Mouse (Mus musculus) left cerebral cortex, adult 2 months (tissue): Measurements from ENCODE around the gene Atf6. TPM values are rescaled to one million over a fixed set of nuclear protein-coding genes. Genes with fewer than 3 reads are reported as not detected.
A peak's percentile ranks its signal among the peaks of the same experiment; 100 is the strongest.

Experiments used
- DNase-seq, 2 experiments: peaks; one replicate each; pipeline ENCODE4 v3.0.0; 2021 to 2022; ENCODE audit warnings: low spot score in 2 of 2, mixed read lengths in 1 of 2; ENCODE audit errors: extremely low spot score in 1 of 2
- H3K27ac ChIP-seq: fragments of 200-600 bp; 2 replicates; pipeline ENCODE4 v1.8.1; 2022
- H3K4me3 ChIP-seq: fragments of 200-600 bp; 2 replicates; pipeline ENCODE4 v1.8.1; 2022
- CTCF ChIP-seq: fragments of 200-600 bp; IDR thresholded peaks from 2 replicates; pipeline ENCODE4 v1.8.1; 2022; ENCODE audit warnings: antibody characterized with exemption, mild to moderate bottlenecking, moderate library complexity
- intact Hi-C: fragments of 180-260 bp; cut with DNase I; formaldehyde crosslinking; loops from one replicate; pipeline ENCODE4 v1.15.1; 2025
- total RNA-seq, 2 experiments: library from RNA; stranded (reverse); gene quantifications; 2 replicates each; pipeline ENCODE4 v1.2.3; 2021

Gene Atf6
- total RNA-seq, 2 experiments from 2014 or later: 52.7 to 59.5 TPM

GRCm38 (mm10) chr1:170898413-170899075 is 31.0 kb upstream of the Atf6 start:
- intact Hi-C loops: loop anchor here (5.0 kb wide), 1 partner anchor 204 kb away; no protein-coding TSS in a partner anchor
- DNase-seq: no peak
- no peak overlapping the region for H3K27ac ChIP-seq
- H3K4me3 ChIP-seq: no peak overlapping the region
- TF ChIP-seq CTCF: no peak

- intact Hi-C loops: loop anchor here (5.0 kb wide), 1 partner anchor 206 kb away; no protein-coding TSS in a partner anchor
- no peak for TF ChIP-seq CTCF
- DNase-seq: no peak
- Histone ChIP-seq H3K4me3 (no peak overlapping the region), H3K27ac (no peak overlapping the region)
These were observed 29.2 kb upstream of the Atf6 start for GRCm38 (mm10) chr1:170896651-170897281.

GRCm38 (mm10) chr1:170894603-170895602 is 27.3 kb upstream of the Atf6 start:
- intact Hi-C loops: loop anchor here (5.0 kb wide), 1 partner anchor 207 kb away; no protein-coding TSS in a partner anchor
- DNase-seq: no peak
- peak; percentile 82 for TF ChIP-seq CTCF

GRCm38 (mm10) chr1:170892279-170892678 is 24.7 kb upstream of the Atf6 start:
- no peak overlapping the region for H3K27ac ChIP-seq
- no peak overlapping the region for H3K4me3 ChIP-seq
- intact Hi-C loops: no loop called here
- no peak for TF ChIP-seq CTCF
- DNase-seq: no peak

More at GRCm38 (mm10) chr1:170894603-170895602, 27.3 kb upstream of the Atf6 start:
- no peak overlapping the region for H3K27ac ChIP-seq
- no peak overlapping the region for H3K4me3 ChIP-seq

- DNase-seq: no peak
- Histone ChIP-seq H3K4me3 (no peak overlapping the region), H3K27ac (no peak overlapping the region)
- no peak for TF ChIP-seq CTCF
- intact Hi-C loops: no loop called here
These were observed 24.1 kb upstream of the Atf6 start for GRCm38 (mm10) chr1:170891646-170892045.

GRCm38 (mm10) chr1:170889310-170889709 is 21.7 kb upstream of the Atf6 start:
- DNase-seq: no peak
- no peak overlapping the region for H3K4me3 ChIP-seq
- intact Hi-C loops: no loop called here
- no peak overlapping the region for H3K27ac ChIP-seq
- no peak for TF ChIP-seq CTCF

- DNase-seq: no peak
- Histone ChIP-seq H3K4me3 (no peak overlapping the region), H3K27ac (no peak overlapping the region)
- intact Hi-C loops: no loop called here
- TF ChIP-seq CTCF: no peak
These were observed 18.5 kb upstream of the Atf6 start for GRCm38 (mm10) chr1:170886044-170886458.

GRCm38 (mm10) chr1:170884978-170885561 is 17.5 kb upstream of the Atf6 start, which contains the start of the genes Gm26620 and Dusp12:
Gm26620 (plus strand) TSS chr1:170885065.
Dusp12 (minus strand) TSS chr1:170885540.
- Histone ChIP-seq H3K4me3 (peak within 1 kb of the TSS; percentile 98), H3K27ac (peak within 1 kb of the TSS; percentile 85)
- TF ChIP-seq CTCF: peak; percentile 74
- DNase-seq: peak; percentile 84 to 86
- intact Hi-C loops: no loop called here

- TF ChIP-seq CTCF: no peak
- Histone ChIP-seq H3K27ac (no peak overlapping the region), H3K4me3 (peak overlapping the region; percentile 98)
- intact Hi-C loops: no loop called here
- no peak for DNase-seq
These were observed 16.8 kb upstream of the Atf6 start for GRCm38 (mm10) chr1:170884390-170884789.

GRCm38 (mm10) chr1:170882915-170883485 is 15.4 kb upstream of the Atf6 start:
- Histone ChIP-seq H3K27ac (no peak overlapping the region), H3K4me3 (no peak overlapping the region)
- intact Hi-C loops: no loop called here
- no peak for DNase-seq
- no peak for TF ChIP-seq CTCF

- intact Hi-C loops: no loop called here
- DNase-seq: no peak
- Histone ChIP-seq H3K27ac (no peak overlapping the region), H3K4me3 (no peak overlapping the region)
- no peak for TF ChIP-seq CTCF
These were observed 9.3 kb upstream of the Atf6 start for GRCm38 (mm10) chr1:170876906-170877305.
